Mouse (Mus musculus) inflammation-experienced regulatory T-cells, adult 16 weeks (primary cell): ENCODE results near the gene Efcab6. TPM values are rescaled to one million over a fixed set of nuclear protein-coding genes. Genes with fewer than 3 reads are reported as not detected.

Source experiments
- polyA plus RNA-seq: library from polyadenylated mRNA; unstranded; fragments of 100-300 nt; shearing (Covaris generic); gene quantifications from one replicate; pipeline ENCODE4 v1.2.1, GENCODE M21; 2017

Efcab6 gene
- not detected for polyA plus RNA-seq

GRCm38 (mm10) chr15:84065140-84065539 is at the start of gene Efcab6:
Gene Efcab6 (minus strand): TSS chr15:84065379.

GRCm38 (mm10) chr15:84105105-84105923 is 40.1 kb upstream of the Efcab6 start, which contains the start of gene Sult4a1:
Gene Sult4a1 (minus strand): TSS chr15:84105754.

Other genes starting within 250 kb of the Efcab6 start
- 0.20 TPM for gene Sult4a1, start 40.4 kb upstream of the Efcab6 start, polyA plus RNA-seq
- gene Pnpla5, start 57.8 kb upstream of the Efcab6 start, polyA plus RNA-seq: not detected
- gene Pnpla3, start 102.5 kb upstream of the Efcab6 start, polyA plus RNA-seq: 0.45 TPM
- 146 TPM for gene Samm50, start 126.9 kb upstream of the Efcab6 start, polyA plus RNA-seq
- not detected for gene Parvb, start 166.7 kb upstream of the Efcab6 start, polyA plus RNA-seq